Mouse (Mus musculus): ENCODE data around the gene Pou6f2. TPM values are rescaled to one million over a fixed set of nuclear protein-coding genes. Genes with fewer than 3 reads are reported as not detected.

Pou6f2 gene
- polyA plus RNA-seq, 1 experiment from 2014 or later, result 18.0 TPM

GRCm38 (mm10) chr13:18287536-18287935, 110.0 kb downstream of the Pou6f2 start:
- no peaks in the 10 kb centered on the region for H3K27me3 ChIP-seq (ENCODE audit: control insufficient read depth, insufficient read depth, low read length)
- no peak overlapping the region for H3K4me3 ChIP-seq (replicated peaks; ENCODE audit: low read depth, low read length)
- H3K36me3 ChIP-seq (ENCODE audit: control insufficient read depth, insufficient read depth, low read length), result no peaks in the 10 kb centered on the region
- peaks cover under 1% of the 10 kb centered on the region for H3K4me1 ChIP-seq (ENCODE audit: control insufficient read depth, insufficient read depth, low read length)
- ATAC-seq (ENCODE audit: low FRiP score, low TSS enrichment) (no peak), DNase-seq (no peak)
- H3K27ac ChIP-seq (replicated peaks; ENCODE audit: low read depth, low read length), result no peak overlapping the region
- H3K9me3 ChIP-seq (ENCODE audit: control insufficient read depth, low read length), result no peaks in the 10 kb centered on the region
- H3K9ac ChIP-seq (replicated peaks; ENCODE audit: low read length), result no peak overlapping the region
- WGBS, result 73% methylated on average over 7 of the region's 7 CpGs
- no peak overlapping the region for H3K4me2 ChIP-seq (ENCODE audit: low read length)

- Histone ChIP-seq H3K9me3 (ENCODE audit: control insufficient read depth, low read length) (no peaks in the 10 kb centered on the region), H3K27me3 (ENCODE audit: control insufficient read depth, insufficient read depth, low read length) (no peaks in the 10 kb centered on the region), H3K4me1 (ENCODE audit: control insufficient read depth, insufficient read depth, low read length) (peaks cover 23% of the 10 kb centered on the region), H3K9ac (replicated peaks; ENCODE audit: low read length) (no peak overlapping the region), H3K27ac (replicated peaks; ENCODE audit: low read depth, low read length) (no peak overlapping the region; the same call in 1 of the 2 replicates), H3K36me3 (ENCODE audit: control insufficient read depth, insufficient read depth, low read length) (no peaks in the 10 kb centered on the region), H3K4me3 (replicated peaks; ENCODE audit: low read depth, low read length) (no peak overlapping the region), H3K4me2 (ENCODE audit: low read length) (no peak overlapping the region)
- ATAC-seq (ENCODE audit: low FRiP score, low TSS enrichment), result peak; percentile 54; the same call in 1 of the 2 replicates
- 20% methylated on average over 5 of the region's 5 CpGs for WGBS
- peak; percentile 57 for DNase-seq
Observed at GRCm38 (mm10) chr13:18282361-18282982, 115.0 kb downstream of the Pou6f2 start.

GRCm38 (mm10) chr13:18281084-18281483, 116.4 kb downstream of the Pou6f2 start:
- no peaks in the 10 kb centered on the region for H3K27me3 ChIP-seq (ENCODE audit: control insufficient read depth, insufficient read depth, low read length)
- no peak overlapping the region for H3K4me2 ChIP-seq (ENCODE audit: low read length)
- no peak overlapping the region for H3K9ac ChIP-seq (replicated peaks; ENCODE audit: low read length)
- peaks cover 23% of the 10 kb centered on the region for H3K4me1 ChIP-seq (ENCODE audit: control insufficient read depth, insufficient read depth, low read length)
- peak; percentile 87 for ATAC-seq (ENCODE audit: low FRiP score, low TSS enrichment)
- peak overlapping the region; percentile 74 for H3K27ac ChIP-seq (replicated peaks; ENCODE audit: low read depth, low read length)
- 2% methylated on average over 3 of the region's 3 CpGs for WGBS
- no peaks in the 10 kb centered on the region for H3K9me3 ChIP-seq (ENCODE audit: control insufficient read depth, low read length)
- H3K4me3 ChIP-seq (replicated peaks; ENCODE audit: low read depth, low read length), result no peak overlapping the region
- no peaks in the 10 kb centered on the region for H3K36me3 ChIP-seq (ENCODE audit: control insufficient read depth, insufficient read depth, low read length)
- DNase-seq, result peak; percentile 83

- no peak for ATAC-seq (ENCODE audit: low FRiP score, low TSS enrichment)
- Histone ChIP-seq H3K4me2 (ENCODE audit: low read length) (no peak overlapping the region), H3K4me1 (ENCODE audit: control insufficient read depth, insufficient read depth, low read length) (no peaks in the 10 kb centered on the region), H3K9me3 (ENCODE audit: control insufficient read depth, low read length) (no peaks in the 10 kb centered on the region), H3K27me3 (ENCODE audit: control insufficient read depth, insufficient read depth, low read length) (no peaks in the 10 kb centered on the region), H3K9ac (replicated peaks; ENCODE audit: low read length) (no peak overlapping the region), H3K27ac (replicated peaks; ENCODE audit: low read depth, low read length) (no peak overlapping the region), H3K36me3 (ENCODE audit: control insufficient read depth, insufficient read depth, low read length) (no peaks in the 10 kb centered on the region), H3K4me3 (replicated peaks; ENCODE audit: low read depth, low read length) (no peak overlapping the region)
- 76% methylated on average over 3 of the region's 3 CpGs for WGBS
- DNase-seq, result no peak
Observed at GRCm38 (mm10) chr13:18253131-18253530, 144.4 kb downstream of the Pou6f2 start.

GRCm38 (mm10) chr13:18218566-18219234, 178.8 kb downstream of the Pou6f2 start:
- Histone ChIP-seq H3K9ac (replicated peaks; ENCODE audit: low read length) (0 out of 2 replicates have a peak overlapping the region, but pooled peaks have one; percentile 3), H3K4me3 (replicated peaks; ENCODE audit: low read depth, low read length) (peak overlapping the region; percentile 17), H3K9me3 (ENCODE audit: control insufficient read depth, low read length) (no peaks in the 10 kb centered on the region), H3K27ac (replicated peaks; ENCODE audit: low read depth, low read length) (peak overlapping the region; percentile 52; the same call in 1 of the 2 replicates), H3K4me1 (ENCODE audit: control insufficient read depth, insufficient read depth, low read length) (peaks cover 10% of the 10 kb centered on the region; the same call in 1 of the 2 replicates), H3K27me3 (ENCODE audit: control insufficient read depth, insufficient read depth, low read length) (no peaks in the 10 kb centered on the region), H3K4me2 (ENCODE audit: low read length) (peak overlapping the region; percentile 49), H3K36me3 (ENCODE audit: control insufficient read depth, insufficient read depth, low read length) (no peaks in the 10 kb centered on the region)
- DNase-seq (peak; percentile 83), ATAC-seq (ENCODE audit: low FRiP score, low TSS enrichment) (peak; percentile 88)
- WGBS, result 5% methylated on average over 22 of the region's 22 CpGs

GRCm38 (mm10) chr13:18211242-18211641, 186.2 kb downstream of the Pou6f2 start:
- 95% methylated on average over 14 of the region's 14 CpGs for WGBS
- DNase-seq (no peak), ATAC-seq (ENCODE audit: low FRiP score, low TSS enrichment) (no peak)
- H3K27ac ChIP-seq (replicated peaks; ENCODE audit: low read depth, low read length), result no peak overlapping the region
- no peaks in the 10 kb centered on the region for H3K36me3 ChIP-seq (ENCODE audit: control insufficient read depth, insufficient read depth, low read length)
- no peaks in the 10 kb centered on the region for H3K4me1 ChIP-seq (ENCODE audit: control insufficient read depth, insufficient read depth, low read length)
- H3K4me3 ChIP-seq (replicated peaks; ENCODE audit: low read depth, low read length), result no peak overlapping the region
- H3K9ac ChIP-seq (replicated peaks; ENCODE audit: low read length), result no peak overlapping the region
- no peaks in the 10 kb centered on the region for H3K27me3 ChIP-seq (ENCODE audit: control insufficient read depth, insufficient read depth, low read length)
- H3K9me3 ChIP-seq (ENCODE audit: control insufficient read depth, low read length), result no peaks in the 10 kb centered on the region
- H3K4me2 ChIP-seq (ENCODE audit: low read length), result no peak overlapping the region

GRCm38 (mm10) chr13:18204476-18205250, 192.8 kb downstream of the Pou6f2 start:
- Histone ChIP-seq H3K36me3 (ENCODE audit: control insufficient read depth, insufficient read depth, low read length) (no peaks in the 10 kb centered on the region), H3K4me1 (ENCODE audit: control insufficient read depth, insufficient read depth, low read length) (peaks cover 11% of the 10 kb centered on the region; the same call in 1 of the 2 replicates), H3K27me3 (ENCODE audit: control insufficient read depth, insufficient read depth, low read length) (no peaks in the 10 kb centered on the region), H3K4me2 (ENCODE audit: low read length) (no peak overlapping the region), H3K4me3 (replicated peaks; ENCODE audit: low read depth, low read length) (no peak overlapping the region), H3K9me3 (ENCODE audit: control insufficient read depth, low read length) (no peaks in the 10 kb centered on the region), H3K27ac (replicated peaks; ENCODE audit: low read depth, low read length) (0 out of 2 replicates have a peak overlapping the region, but pooled peaks have one; percentile 33), H3K9ac (replicated peaks; ENCODE audit: low read length) (no peak overlapping the region)
- peak; percentile 41 for DNase-seq
- no peak for ATAC-seq (ENCODE audit: low FRiP score, low TSS enrichment)
- 35% methylated on average over 8 of the region's 8 CpGs for WGBS

- Histone ChIP-seq H3K36me3 (ENCODE audit: control insufficient read depth, insufficient read depth, low read length) (no peaks in the 10 kb centered on the region), H3K4me2 (ENCODE audit: low read length) (no peak overlapping the region), H3K27ac (replicated peaks; ENCODE audit: low read depth, low read length) (no peak overlapping the region), H3K4me1 (ENCODE audit: control insufficient read depth, insufficient read depth, low read length) (0 out of 2 replicates have a peak, but pooled peaks cover 2% of the 10 kb centered on the region), H3K9me3 (ENCODE audit: control insufficient read depth, low read length) (no peaks in the 10 kb centered on the region), H3K4me3 (replicated peaks; ENCODE audit: low read depth, low read length) (no peak overlapping the region), H3K27me3 (ENCODE audit: control insufficient read depth, insufficient read depth, low read length) (no peaks in the 10 kb centered on the region), H3K9ac (replicated peaks; ENCODE audit: low read length) (no peak overlapping the region)
- ATAC-seq (ENCODE audit: low FRiP score, low TSS enrichment) (no peak), DNase-seq (peak; percentile 44)
- 49% methylated on average over 3 of the region's 3 CpGs for WGBS
Observed at GRCm38 (mm10) chr13:18174003-18174402, 223.5 kb downstream of the Pou6f2 start.
